Mouse (Mus musculus): ENCODE measurements around the gene Hypk.

Hypk gene

DNA sequence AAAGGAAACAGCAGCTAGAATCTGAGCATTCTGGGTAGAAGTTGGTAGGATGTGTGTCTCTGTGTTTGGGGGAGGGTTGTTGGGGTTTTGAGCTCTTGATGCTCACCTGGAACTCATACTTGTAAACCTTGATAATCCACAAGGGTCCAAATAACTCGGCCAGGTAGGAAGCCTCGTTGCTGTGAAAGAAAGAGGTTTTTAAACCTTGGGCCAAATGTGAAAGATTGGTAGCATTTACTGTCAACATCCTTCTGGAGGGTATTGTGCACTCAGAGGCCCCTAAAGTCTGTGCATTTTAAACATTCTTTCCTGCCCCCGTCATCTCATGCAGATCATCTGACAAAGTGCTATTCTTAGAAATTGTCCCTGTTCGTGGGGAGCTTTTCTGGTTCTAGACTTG lies at the start of gene Hypk:
Gene Hypk, plus strand, starts transcription at position 301 of the 400 bp plus-strand sequence.
- DNase-seq (ENCODE audit: low spot score in 2 of 2): no peak

DNA sequence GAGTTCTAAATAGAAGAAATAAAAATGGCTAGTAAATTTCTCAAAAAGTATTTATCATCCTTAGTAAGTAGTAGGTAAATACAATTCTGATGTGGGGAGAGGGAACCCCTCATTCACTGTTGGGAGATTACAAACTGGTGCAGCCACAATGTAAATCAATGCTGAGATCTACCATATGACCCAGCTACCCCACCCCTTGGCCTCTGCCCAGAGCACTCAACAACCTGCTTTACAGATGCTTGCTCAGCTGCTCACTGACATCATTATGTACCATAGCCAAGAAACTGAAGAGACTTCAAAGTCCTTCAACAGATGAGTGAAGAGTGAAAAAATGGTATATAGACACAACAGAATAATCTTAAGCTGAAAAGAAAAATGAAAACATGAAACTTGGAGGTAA lies 49.8 kb upstream of the Hypk start:
- DNase-seq (ENCODE audit: low spot score in 2 of 2): no peak

DNA sequence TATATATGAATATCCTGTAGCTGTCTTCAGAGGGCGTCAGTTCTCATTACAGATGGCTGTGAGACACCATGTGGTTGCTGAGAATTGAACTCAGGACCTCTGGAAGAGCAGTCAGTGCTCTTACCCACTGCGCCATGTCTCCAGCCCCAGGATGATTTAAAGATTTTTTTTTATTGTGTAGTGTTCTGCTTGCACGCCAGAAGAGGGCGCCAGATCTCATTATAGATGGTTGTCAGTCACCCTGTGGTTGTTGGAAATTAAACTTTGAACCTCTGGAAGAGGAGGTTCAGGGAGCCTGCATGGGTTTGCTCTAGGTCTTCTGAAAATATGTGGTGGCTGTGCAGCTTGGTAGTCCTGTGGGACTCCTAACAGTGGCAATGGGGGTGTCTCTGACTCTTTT lies 44.9 kb upstream of the Hypk start:
- peak; percentile 32 to 50 for DNase-seq (ENCODE audit: low spot score in 2 of 2)

DNA sequence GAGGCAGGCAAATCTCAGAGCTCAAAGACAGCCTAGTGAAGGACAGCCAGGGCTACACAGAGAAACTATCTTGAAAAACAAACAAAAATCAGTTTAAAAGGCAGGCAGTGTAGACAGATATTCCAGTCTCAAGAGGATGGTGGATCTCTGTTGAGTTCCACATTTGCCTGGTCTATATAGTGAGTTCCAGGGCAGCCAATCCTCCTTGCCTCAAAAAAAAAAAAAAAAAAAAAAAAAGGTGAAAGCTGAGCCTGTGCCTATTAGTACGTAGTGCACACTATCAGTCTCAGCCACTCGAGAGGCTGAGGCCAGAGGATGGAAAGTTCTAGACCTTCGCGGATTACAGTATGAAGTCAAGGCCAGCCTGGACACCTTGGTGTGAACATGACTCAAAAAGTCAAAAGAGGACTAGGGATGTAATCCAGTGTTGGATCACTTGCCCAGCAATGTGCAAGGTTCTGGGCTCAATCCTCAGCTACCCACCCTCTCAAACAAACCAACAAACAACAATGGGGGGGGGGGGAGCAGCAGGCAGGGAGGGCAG lies 40.2 kb upstream of the Hypk start:
- DNase-seq (ENCODE audit: low spot score in 2 of 2): peak in 1 of 2 experiments; percentile 5

DNA sequence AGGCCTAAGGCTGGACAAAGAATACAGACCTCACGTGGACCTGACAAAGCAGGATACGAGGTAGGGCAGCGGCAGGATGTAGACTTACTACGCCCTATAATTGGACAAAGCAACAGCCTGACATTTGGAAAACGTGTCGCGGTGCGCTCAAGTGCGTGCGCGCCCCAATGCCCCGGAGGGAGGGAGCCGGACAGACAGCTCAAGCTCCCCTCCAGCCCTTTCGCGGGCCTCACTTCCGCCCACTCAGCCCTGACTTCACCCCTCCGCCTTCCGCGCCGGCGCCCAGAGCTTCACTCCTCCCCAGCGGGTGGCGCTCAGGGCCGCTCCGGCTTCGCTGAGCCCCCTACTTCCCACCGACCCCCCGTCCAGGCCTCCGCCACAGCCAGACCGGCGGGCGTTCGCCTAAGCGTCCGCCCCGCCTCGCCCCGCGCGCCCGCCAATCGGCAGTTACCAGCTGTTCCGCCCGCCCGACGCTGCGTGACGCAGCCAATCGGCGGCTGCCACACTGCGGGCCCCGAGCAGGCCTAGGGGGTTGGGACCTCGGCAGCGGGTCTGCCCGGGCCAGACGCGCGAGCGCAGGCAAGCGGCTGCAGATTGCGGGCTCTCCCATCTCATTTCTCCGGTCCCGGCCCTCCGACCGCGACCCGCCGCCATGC lies 39.6 kb upstream of the Hypk start, which contains the start of the genes Pdia3 and Catsper2:
Gene Pdia3, plus strand, starts transcription at position 389 of the 656 bp plus-strand sequence.
Gene Catsper2, minus strand, starts transcription at position 406 of the 656 bp plus-strand sequence.
- peak; percentile 90 to 93 for DNase-seq (ENCODE audit: low spot score in 2 of 2)

DNA sequence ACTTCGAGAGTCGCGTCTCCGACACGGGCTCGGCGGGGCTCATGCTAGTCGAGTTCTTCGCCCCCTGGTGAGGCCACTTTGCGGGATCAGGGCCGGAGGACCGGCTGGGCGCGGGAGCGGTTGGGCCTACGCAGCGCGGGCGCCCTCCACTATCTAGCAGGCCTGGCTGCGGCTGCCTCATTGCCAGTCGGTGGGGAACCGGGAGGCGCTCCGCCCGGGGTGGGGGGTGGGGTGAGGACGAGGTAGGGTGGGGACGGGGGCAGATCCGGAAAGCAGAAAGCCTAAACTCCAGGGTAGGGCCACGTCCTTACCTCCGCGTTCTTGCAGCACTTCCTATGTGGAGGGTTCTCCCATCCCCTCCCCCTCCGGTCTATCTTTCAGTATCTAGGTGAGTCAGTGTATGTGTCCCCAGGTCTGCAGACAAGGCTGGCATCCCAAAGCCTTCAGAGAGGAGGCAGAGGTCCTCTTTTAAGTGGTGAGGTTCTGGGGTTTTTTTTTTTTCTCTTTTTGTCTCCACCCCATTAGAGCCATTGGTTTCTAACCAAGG lies 38.9 kb upstream of the Hypk start:
- no peak for DNase-seq (ENCODE audit: low spot score in 2 of 2)

DNA sequence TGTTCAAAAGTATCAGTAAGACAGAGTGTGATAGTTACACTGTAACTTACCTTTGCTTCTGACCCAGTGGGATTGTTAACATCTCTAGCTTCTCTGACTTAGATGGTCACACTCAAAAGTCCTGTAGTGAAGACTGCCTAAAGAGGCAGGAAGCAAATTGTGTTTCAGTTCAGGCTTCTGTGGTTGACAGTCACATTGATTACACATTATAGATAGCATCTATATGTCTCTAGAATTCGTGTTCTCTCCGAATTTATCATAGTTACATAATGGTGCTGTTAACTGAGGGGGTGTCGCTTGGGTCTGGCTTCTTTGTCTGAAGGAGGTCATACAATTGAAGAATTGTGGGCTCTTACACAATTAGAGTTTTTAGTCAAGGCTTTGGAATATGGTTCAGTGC lies 38.0 kb upstream of the Hypk start:
- DNase-seq (ENCODE audit: low spot score in 2 of 2): no peak

DNA sequence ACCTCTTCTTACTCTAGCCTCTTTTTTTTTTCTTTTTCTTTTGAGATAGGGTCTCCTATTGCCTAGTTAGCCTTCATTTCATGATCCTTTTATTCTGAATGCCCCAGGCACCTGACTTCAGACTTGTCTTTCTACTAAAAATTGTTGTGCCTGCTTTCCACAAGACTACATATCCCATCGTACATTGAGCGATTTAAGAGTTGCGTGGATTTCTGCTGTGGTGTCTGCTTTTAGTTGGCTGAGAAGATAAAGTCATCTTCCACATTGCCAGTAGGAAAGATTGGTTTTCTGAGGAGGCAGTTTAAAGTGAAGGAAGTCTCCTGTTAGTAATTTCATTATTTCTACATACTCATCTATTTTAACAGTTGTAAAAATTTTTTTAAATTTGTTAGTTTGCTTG lies 37.5 kb upstream of the Hypk start:
- no peak for DNase-seq (ENCODE audit: low spot score in 2 of 2)

DNA sequence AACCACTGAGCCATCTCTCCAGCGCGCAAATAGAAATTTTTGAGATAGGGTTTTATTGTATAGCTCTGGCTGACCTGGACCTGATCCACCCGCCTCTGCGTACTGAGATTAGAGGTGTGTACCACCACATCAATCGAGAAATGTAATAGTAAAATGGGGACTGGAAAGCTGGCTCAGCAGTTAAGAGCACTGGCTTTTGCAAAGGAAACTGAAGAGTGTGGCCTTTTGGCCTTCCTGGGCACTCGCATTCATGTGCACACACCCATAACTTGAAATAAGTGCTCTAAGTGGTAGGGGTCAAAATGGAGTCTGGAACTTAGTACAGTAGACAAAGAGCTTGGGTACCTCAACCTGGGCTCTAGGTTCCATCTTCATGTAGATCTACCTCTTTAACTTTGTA lies 36.7 kb upstream of the Hypk start:
- DNase-seq (ENCODE audit: low spot score in 2 of 2): no peak

DNA sequence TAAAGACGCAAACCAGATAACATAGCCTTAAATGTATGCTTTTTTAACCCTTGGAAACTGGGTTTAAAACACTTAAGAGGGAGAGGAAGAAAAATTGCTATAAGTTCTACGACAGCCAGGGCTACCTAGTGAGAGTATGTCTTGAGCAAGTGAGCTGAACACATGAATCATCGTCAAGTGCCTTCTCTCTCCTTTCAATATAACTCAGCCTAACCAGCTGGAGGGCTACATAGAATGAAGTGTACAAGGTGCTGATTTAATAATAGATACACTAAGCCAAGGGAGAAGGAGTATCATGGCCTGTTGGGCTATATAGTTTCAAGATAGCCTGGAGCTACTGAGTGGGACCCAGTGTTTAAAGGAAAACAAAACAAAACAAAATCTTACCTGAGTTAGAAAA lies 34.6 kb upstream of the Hypk start:
- no peak for DNase-seq (ENCODE audit: low spot score in 2 of 2)

DNA sequence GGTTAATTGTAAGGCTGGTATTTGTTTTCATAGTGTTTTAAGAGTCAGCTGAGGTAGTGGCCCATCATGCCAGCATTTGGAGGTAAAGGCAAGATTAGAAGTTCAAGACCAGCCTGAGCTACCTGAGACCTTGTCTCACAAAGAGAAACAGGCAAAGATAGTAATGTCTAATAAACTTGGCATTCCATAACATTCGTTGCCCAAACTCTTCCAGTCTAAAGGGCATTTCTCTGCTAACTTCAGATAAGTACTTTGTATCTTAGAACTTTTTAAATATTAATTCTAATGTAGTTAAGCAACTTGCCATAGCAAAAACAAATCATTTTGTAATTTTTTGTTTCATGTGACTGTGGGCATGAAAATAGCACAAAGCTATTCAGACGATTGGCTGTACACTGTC lies 29.9 kb upstream of the Hypk start:
- DNase-seq (ENCODE audit: low spot score in 2 of 2): no peak

DNA sequence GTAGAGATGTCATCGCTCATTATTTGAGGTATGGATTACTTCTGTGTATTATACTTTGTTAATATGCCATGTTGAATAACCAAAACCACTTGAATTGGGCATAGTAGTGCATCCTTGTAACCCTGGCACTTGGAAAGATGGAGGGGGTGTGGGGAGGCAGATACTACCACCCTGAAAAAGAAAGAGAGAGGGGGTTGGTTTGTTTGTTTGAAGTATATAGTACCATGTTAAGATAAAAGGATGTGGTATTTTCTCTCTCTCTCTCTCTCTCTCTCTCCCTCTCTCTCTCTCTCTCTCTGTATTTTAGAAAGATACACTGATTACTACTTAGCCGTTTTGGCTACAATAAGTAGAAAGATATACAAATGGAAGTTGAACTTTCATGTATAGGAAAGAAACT lies 27.2 kb upstream of the Hypk start:
- no peak for DNase-seq (ENCODE audit: low spot score in 2 of 2)

DNA sequence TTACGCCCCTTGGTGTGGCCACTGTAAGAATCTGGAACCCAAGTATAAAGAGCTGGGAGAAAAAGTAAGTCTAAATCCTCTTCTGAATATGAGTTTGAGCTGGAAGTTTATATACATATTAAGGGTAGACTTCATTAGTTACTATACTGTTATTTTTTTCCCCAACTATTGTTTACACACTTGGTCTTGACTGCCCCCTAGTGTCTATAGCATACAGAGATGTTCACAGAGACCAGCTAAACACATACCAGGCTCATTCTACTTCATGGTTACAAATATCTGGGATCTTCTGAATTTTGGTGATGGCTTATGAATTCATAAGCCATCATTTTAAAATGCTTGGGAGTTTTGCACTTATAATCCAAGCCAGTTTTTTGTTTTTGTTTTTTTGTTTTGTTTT lies 18.2 kb upstream of the Hypk start:
- no peak for DNase-seq (ENCODE audit: low spot score in 2 of 2)

DNA sequence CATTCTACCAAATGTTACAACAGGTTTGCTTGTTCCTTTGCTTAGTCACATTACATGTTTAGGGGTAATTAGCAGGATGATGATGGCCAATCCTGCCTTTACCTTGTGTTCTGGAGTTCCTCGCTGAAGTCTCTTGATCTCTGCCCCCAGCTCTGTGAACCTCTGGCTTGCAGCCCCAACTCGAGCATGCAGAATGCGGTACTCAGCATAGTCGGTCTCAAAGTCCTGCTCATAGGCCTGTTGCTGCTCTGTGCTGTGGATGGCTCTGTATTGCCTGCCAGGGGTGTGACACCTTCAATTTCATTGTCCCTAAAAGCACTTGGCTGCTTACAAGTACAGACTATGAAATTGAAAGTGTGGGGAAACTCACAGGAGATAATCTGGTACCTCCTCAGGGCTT lies 13.3 kb upstream of the Hypk start:
- DNase-seq (ENCODE audit: low spot score in 2 of 2): no peak

DNA sequence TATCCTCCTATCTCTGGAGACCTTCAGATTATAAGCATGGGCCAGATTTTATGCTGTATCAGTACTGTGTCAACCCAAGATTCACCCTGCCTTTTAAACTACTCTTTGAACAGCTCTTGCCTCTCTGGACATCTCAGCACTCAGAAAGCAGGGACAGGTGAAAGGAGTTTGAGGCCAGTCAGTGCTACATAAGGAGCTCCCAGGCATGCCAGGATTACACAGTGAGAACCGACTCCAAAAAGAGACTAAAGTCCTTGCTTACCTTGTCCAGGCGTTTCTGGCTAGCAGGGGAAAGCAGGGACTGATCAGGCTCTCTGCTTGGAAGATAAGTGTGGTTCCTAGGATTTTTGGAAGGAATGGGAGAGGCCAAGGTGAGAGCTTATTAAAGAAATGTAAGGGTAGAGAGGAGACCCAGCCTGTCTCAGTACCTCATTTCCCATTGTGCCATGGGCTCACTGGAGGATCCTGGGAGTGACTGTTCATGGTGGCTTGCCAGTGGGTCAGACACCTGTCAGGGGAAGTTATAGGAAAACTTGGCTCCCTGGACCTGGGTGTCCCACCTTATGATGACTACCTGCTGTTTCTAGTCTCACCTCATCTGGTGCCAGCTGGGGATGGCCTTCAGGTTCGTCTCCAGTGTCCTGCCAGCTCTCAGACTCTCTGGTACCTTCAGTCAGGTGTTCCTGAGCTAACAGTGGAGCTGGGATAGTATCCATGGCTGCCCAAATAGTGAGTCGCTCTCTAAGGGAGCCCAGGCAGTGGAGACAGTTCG lies 12.1 kb upstream of the Hypk start:
- no peak for DNase-seq (ENCODE audit: low spot score in 2 of 2)

DNA sequence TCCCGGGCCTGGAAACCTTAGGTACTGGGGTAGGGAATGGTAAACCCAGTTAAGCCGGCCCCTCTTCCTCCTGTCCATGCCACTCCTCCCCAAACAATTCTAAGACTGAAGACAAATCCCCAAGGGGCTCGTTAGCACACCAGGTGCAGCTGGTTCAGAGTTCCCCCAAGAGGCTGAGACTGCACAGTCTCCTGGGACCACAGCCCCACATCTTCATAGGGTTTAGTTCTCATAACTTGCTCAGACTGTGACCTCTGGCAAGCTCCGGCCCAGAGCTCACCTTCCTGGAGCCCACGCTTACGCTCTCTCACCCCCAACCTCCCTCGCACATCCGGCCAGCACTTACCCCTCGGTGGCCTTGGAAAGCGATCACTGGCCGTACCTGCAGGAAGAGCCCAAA lies 11.3 kb upstream of the Hypk start:
- DNase-seq (ENCODE audit: low spot score in 2 of 2): peak; percentile 18 to 46

DNA sequence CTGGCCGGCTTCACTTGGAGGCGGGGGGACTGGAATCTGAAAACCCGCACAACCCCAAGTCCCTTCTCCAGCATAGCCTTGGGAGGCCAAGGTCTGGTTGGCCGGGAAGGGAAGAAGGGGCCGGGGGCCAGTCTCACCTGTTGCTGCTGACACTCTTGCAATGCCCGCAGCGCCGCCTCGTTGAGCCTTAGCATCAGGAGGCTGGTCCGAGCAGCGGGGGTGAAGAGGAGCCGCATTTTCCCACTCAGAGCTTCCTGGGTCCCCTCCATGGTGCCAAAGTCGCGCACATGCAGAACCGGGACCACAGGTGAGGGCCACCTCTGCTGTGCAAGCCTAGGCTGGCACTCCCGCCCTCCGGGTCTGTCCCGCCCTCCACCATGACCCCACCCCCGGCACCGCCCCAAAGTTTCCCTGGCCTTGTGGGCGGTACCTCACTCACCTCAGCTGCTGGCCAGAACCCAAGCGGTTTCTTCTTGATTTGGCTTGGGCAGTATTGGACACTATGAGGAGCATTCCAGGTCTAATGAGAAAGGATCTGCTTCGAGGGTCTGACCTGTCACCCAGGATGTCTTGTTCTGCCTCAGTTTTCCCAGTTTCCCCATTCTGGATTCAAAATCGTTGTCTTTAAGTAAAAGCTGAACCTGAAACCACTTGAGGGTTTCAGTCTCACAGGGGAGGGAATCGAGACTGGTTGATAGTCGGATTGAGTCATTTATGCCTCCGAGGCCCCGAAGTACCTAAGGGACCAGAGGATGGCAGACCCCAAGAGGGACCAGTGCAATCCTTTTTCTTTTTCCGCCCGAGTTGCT lies 10.6 kb upstream of the Hypk start:
- DNase-seq (ENCODE audit: low spot score in 2 of 2): peak; percentile 67 to 74

DNA sequence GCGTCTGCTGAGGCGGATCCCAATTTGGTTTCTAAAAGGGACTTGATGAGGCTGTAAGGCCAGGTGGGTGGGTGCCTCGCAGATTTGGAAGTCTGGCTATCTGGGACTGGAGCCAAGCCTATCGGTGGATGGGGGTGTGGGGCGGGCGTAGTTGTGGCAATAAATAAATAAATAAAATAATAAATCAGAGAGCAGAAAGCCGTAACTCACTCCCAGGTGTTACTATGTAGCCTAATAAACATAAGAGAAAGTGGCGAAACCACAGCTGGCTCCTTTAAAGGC lies 10.1 kb upstream of the Hypk start:
- no peak for DNase-seq (ENCODE audit: low spot score in 2 of 2)

DNA sequence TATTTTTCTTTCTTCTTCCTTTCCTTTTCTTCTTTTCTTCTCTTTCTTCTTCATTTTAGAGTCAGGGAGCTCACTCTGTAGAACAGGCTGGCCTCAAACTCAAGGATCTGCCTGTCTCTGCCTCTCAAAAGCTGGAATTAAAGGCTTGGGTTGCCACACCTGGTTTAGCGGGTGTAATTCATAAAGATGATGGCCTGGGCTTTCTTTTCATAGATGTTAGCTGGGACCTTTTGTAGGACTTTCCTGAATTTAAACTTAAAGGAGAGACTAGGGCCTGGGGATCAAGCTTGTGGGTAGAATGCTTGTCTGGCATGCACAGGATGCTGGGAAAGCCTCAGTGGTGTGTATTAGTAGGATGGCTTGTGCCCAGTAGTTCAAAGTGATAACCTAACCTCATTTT lies 8.9 kb upstream of the Hypk start, which contains the start of gene Ell3:
Gene Ell3, minus strand, starts transcription at position 101 of the 400 bp plus-strand sequence.
- DNase-seq (ENCODE audit: low spot score in 2 of 2): no peak

DNA sequence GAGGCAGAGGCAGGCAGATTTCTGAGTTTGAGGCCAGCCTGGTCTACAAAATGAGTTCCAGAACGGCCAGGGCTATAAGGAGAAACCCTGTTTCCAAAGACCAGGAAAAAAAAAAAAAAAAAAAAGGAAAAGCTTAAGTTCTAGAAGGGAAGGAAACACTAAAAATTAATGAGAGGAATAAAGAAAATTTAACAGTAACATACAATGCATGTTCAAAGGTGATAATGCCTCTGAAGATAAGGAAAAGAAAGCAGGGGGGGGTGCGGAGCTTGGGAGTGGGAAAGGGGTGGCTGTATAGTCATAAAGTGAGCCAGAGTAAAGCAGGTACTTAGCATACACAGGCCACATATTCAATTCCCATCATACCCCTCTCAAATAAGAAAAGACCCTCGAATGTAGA lies 8.0 kb upstream of the Hypk start:
- DNase-seq (ENCODE audit: low spot score in 2 of 2): no peak

DNA sequence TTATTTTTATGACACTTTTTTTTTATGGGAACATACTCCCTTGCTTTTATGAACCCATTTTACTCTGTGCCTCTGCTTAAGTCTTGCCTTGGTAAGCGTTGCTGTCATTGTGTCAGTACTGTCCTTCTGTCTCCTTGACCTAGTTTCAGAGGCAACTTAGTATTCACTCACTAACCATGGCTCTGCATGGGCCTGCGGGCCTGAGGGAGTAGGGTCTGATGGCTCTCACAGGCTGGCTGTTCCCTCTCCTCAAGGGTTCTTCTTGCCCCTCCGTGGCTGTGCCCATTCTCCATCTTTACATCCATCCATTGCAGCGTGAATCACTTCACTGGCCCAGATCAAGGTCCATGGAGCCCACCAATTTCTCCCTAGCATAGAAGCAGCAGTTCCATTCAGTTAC lies 6.6 kb upstream of the Hypk start:
- no peak for DNase-seq (ENCODE audit: low spot score in 2 of 2)

DNA sequence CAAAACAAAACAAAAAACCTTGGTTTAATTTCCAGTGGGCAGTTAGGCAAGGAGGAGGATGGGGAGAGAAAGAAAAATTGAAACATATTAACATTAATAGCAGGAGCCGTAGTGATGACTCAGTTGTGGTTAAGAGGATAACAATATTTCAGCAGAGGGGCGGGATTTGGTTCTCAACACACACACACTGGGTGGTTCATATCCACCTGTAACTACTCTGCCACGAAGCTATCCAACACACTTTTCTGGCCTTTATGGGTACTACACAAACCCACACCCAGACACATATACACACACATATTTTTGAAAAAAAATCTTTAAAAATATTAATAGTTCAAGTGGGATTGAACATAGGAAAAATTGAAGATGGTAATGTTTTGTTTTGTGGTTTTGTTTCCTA lies 6.1 kb upstream of the Hypk start:
- DNase-seq (ENCODE audit: low spot score in 2 of 2): no peak

All from spleen, postnatal 14 days (tissue).